Mouse (Mus musculus) hindbrain, postnatal 0 days (tissue): Measurements from ENCODE around the gene Rps6kl1. TPM values are rescaled to one million over a fixed set of nuclear protein-coding genes. Genes with fewer than 3 reads are reported as not detected.

ENCODE experiments used
- ATAC-seq: fragments of 200-750 bp; cut with Nextera tagmentation; 2 replicates; pipeline ENCODE4 v1.8.0; 2017; ENCODE audit warnings: mild to moderate bottlenecking, moderate TSS enrichment, moderate library complexity
- DNase-seq: peaks from one replicate; pipeline ENCODE4 v3.0.0-alpha.2; 2015; ENCODE audit warnings: low spot score
- H3K27ac ChIP-seq: fragments of 300-500 bp; sonication (generic); 2 replicates; pipeline ENCODE4 v1.5.1; 2014; ENCODE audit warnings: mild to moderate bottlenecking
- H3K27me3 ChIP-seq: fragments of 300-500 bp; sonication (generic); 2 replicates; pipeline ENCODE4 v1.6.1; 2014; ENCODE audit warnings: low read length, mixed read lengths; ENCODE audit not compliant: insufficient read depth
- H3K36me3 ChIP-seq: fragments of 300-500 bp; sonication (generic); 2 replicates; pipeline ENCODE4 v1.6.1; 2014; ENCODE audit warnings: low read length, mixed read lengths; ENCODE audit not compliant: insufficient read depth
- H3K4me1 ChIP-seq: fragments of 300-500 bp; sonication (generic); 2 replicates; pipeline ENCODE4 v1.6.1; 2014; ENCODE audit warnings: antibody characterized with exemption, low read length, mixed read lengths; ENCODE audit not compliant: insufficient read depth
- H3K4me2 ChIP-seq: fragments of 300-500 bp; sonication (generic); 2 replicates; pipeline ENCODE4 v1.6.1; 2014; ENCODE audit warnings: low read depth, mild to moderate bottlenecking, low read length, moderate library complexity, mixed read lengths
- H3K4me3 ChIP-seq: fragments of 300-500 bp; sonication (generic); 2 replicates; pipeline ENCODE4 v1.5.1; 2014; ENCODE audit warnings: low read length
- H3K9ac ChIP-seq: fragments of 300-500 bp; sonication (generic); replicated peaks from 2 replicates; pipeline ENCODE4 v1.6.1; 2014; ENCODE audit warnings: mild to moderate bottlenecking, low read length, moderate library complexity, mixed read lengths
- H3K9me3 ChIP-seq: fragments of 300-500 bp; sonication (generic); 2 replicates; pipeline ENCODE4 v1.6.1; 2016; ENCODE audit warnings: low read length, mixed read lengths
- CTCF ChIP-seq: IDR thresholded peaks from 2 replicates; pipeline ENCODE4 v1.5.1; 2016; ENCODE audit warnings: antibody characterized with exemption, control low read depth, low read depth
- WGBS: fragments of 180-500 bp; shearing (Covaris S2); extraction: QIAGEN DNeasy Blood & Tissue Kit; methylation state at CpG from one replicate; pipeline ENCODE4 v1.1.7; 2014; 5-methylcytosine and 5-hydroxymethylcytosine counted together
- polyA plus RNA-seq: library from polyadenylated mRNA; unstranded; fragments of >200 nt; fragmentation: Nextera tagmentation; extraction: Ambion mirVana; gene quantifications from 2 replicates; pipeline ENCODE4 v1.2.1, GENCODE M21; 2015
- total RNA-seq: library from RNA; depleted of rRNA; stranded (reverse); fragments of >200 nt; gene quantifications from 2 replicates; pipeline ENCODE4 v1.2.3, GENCODE M21; 2014

Gene Rps6kl1
- total and polyA plus RNA-seq, 2 experiments from 2014 or later: 30.8 to 42.0 TPM

GRCm38 (mm10) chr12:85142803-85143202 lies 8.3 kb downstream of the Rps6kl1 start:
- H3K4me3 ChIP-seq: no peak overlapping the region
- no peaks in the 10 kb centered on the region for H3K9me3 ChIP-seq
- DNase-seq (peak; percentile 93), ATAC-seq (peak; percentile 63)
- no peak overlapping the region for H3K4me2 ChIP-seq
- H3K27ac ChIP-seq: no peak overlapping the region
- H3K36me3 ChIP-seq: peaks cover 5% of the 10 kb centered on the region; the same call in 1 of the 2 replicates
- WGBS: 15% methylated on average over 4 of the region's 4 CpGs
- no peaks in the 10 kb centered on the region for H3K27me3 ChIP-seq
- no peaks in the 10 kb centered on the region for H3K4me1 ChIP-seq
- no peak overlapping the region for H3K9ac ChIP-seq
- peak; percentile 99 for TF ChIP-seq CTCF

- Histone ChIP-seq H3K4me1 (no peaks in the 10 kb centered on the region; the same call in 1 of the 2 replicates), H3K9me3 (no peaks in the 10 kb centered on the region), H3K27me3 (no peaks in the 10 kb centered on the region), H3K36me3 (peaks cover 5% of the 10 kb centered on the region; the same call in 1 of the 2 replicates), H3K27ac (no peak overlapping the region), H3K4me2 (no peak overlapping the region), H3K9ac (no peak overlapping the region), H3K4me3 (no peak overlapping the region)
- TF ChIP-seq CTCF: no peak
- WGBS: 85% methylated on average over 6 of the region's 6 CpGs
- ATAC-seq: no peak
- DNase-seq: no peak
Observed at GRCm38 (mm10) chr12:85141096-85141495, 10.0 kb downstream of the Rps6kl1 start.

- no peak for DNase-seq
- no peaks in the 10 kb centered on the region for H3K27me3 ChIP-seq
- H3K27ac ChIP-seq: no peak overlapping the region
- H3K9me3 ChIP-seq: no peaks in the 10 kb centered on the region
- no peak overlapping the region for H3K9ac ChIP-seq
- H3K4me3 ChIP-seq: no peak overlapping the region
- ATAC-seq: no peak
- peaks cover 9% of the 10 kb centered on the region; the same call in 1 of the 2 replicates for H3K36me3 ChIP-seq
- H3K4me2 ChIP-seq: no peak overlapping the region
- H3K4me1 ChIP-seq: no peaks in the 10 kb centered on the region; the same call in 1 of the 2 replicates
- TF ChIP-seq CTCF: no peak
- 45% methylated on average over 18 of the region's 18 CpGs for WGBS
Observed at GRCm38 (mm10) chr12:85140036-85140701, 10.9 kb downstream of the Rps6kl1 start.

- 81% methylated on average over 4 of the region's 4 CpGs for WGBS
- peak; percentile 21 for TF ChIP-seq CTCF
- peaks cover 38% of the 10 kb centered on the region for H3K36me3 ChIP-seq
Observed at GRCm38 (mm10) chr12:85136627-85137026, 14.4 kb downstream of the Rps6kl1 start.

GRCm38 (mm10) chr12:85135513-85136470 lies 15.3 kb downstream of the Rps6kl1 start:
- Histone ChIP-seq H3K4me3 (no peak overlapping the region), H3K9ac (no peak overlapping the region), H3K9me3 (no peaks in the 10 kb centered on the region), H3K27ac (peak overlapping the region; percentile 29; the same call in 1 of the 2 replicates), H3K27me3 (no peaks in the 10 kb centered on the region), H3K36me3 (peaks cover 46% of the 10 kb centered on the region), H3K4me1 (no peaks in the 10 kb centered on the region; the same call in 1 of the 2 replicates), H3K4me2 (no peak overlapping the region)
- ATAC-seq: peak; percentile 19; the same call in 1 of the 2 replicates
- TF ChIP-seq CTCF: no peak
- no peak for DNase-seq
- 74% methylated on average over 19 of the region's 19 CpGs for WGBS

More at GRCm38 (mm10) chr12:85136627-85137026, 14.4 kb downstream of the Rps6kl1 start:
- no peak for DNase-seq
- Histone ChIP-seq H3K4me3 (no peak overlapping the region), H3K4me1 (no peaks in the 10 kb centered on the region; the same call in 1 of the 2 replicates), H3K9me3 (no peaks in the 10 kb centered on the region), H3K9ac (no peak overlapping the region), H3K27me3 (no peaks in the 10 kb centered on the region), H3K4me2 (no peak overlapping the region), H3K27ac (peak overlapping the region; percentile 29; the same call in 1 of the 2 replicates)
- ATAC-seq: no peak

- no peak overlapping the region for H3K9ac ChIP-seq
- DNase-seq (no peak), ATAC-seq (no peak)
- no peak overlapping the region for H3K4me2 ChIP-seq
- no peak overlapping the region for H3K4me3 ChIP-seq
- H3K27me3 ChIP-seq: no peaks in the 10 kb centered on the region
- WGBS: 91% methylated on average over 8 of the region's 8 CpGs
- no peak overlapping the region for H3K27ac ChIP-seq
- H3K9me3 ChIP-seq: no peaks in the 10 kb centered on the region
- H3K4me1 ChIP-seq: no peaks in the 10 kb centered on the region; the same call in 1 of the 2 replicates
- TF ChIP-seq CTCF: no peak
- H3K36me3 ChIP-seq: peaks cover 56% of the 10 kb centered on the region
Observed at GRCm38 (mm10) chr12:85134043-85134794, 16.8 kb downstream of the Rps6kl1 start.
